ENCODE assay signal across 23 mouse cellular contexts in genomic region chr12:108505846-108506245, GRCm38 (mm10). TPM values are rescaled to one million over a fixed set of nuclear protein-coding genes. Genes with fewer than 3 reads are reported as not detected.
DNase-seq lines count a peak whose midpoint lies in the region; ATAC-seq and TF ChIP-seq lines count a peak whose summit lies in the region.
"Had no signal": no experiment of that assay in that cellular context is flagged by ENCODE, and none has a peak within 500 bp of the region (broad histone marks: within the 10 kb centered on the region; RNA-seq: fewer than 3 reads in every experiment).

No protein-coding gene starts in this region.

- H3K9me3 ChIP-seq in forebrain, embryonic 11.5 days (ENCODE audit: control insufficient read depth, low read length) = no peaks in the 10 kb centered on the region
- no peaks in the 10 kb centered on the region for H3K9me3 ChIP-seq in forebrain, postnatal 0 days (ENCODE audit: low read length)

- H3K9ac ChIP-seq in forebrain, embryonic 11.5 days (ENCODE audit: low read length) = no peak overlapping the region
- no peak overlapping the region for H3K9ac ChIP-seq in forebrain, postnatal 0 days

- no peak overlapping the region for H3K27ac ChIP-seq in forebrain, embryonic 11.5 days (ENCODE audit: low read depth, low read length)
- H3K27ac ChIP-seq in forebrain, postnatal 0 days (ENCODE audit: low read depth, low read length) = no peak overlapping the region

- no peak for ATAC-seq in forebrain, embryonic 11.5 days (replicated peaks; ENCODE audit: low FRiP score)
- no peak for ATAC-seq in forebrain, postnatal 0 days
- ATAC-seq: activated CD4-positive, CD25-positive, alpha-beta regulatory T cell, adult 4 months; CD4-positive, CD25-positive, alpha-beta regulatory T cell, adult 4 months; Patski had no signal

- H3K4me3 ChIP-seq in forebrain, embryonic 11.5 days (ENCODE audit: low read depth, low read length) = no peak overlapping the region
- no peak overlapping the region for H3K4me3 ChIP-seq in forebrain, postnatal 0 days (ENCODE audit: low read depth, low read length)

- H3K27me3 ChIP-seq in forebrain, embryonic 11.5 days (ENCODE audit: control insufficient read depth, insufficient read depth, low read length) = no peaks in the 10 kb centered on the region
- no peaks in the 10 kb centered on the region for H3K27me3 ChIP-seq in forebrain, postnatal 0 days (ENCODE audit: insufficient read depth, low read length)
- H3K27me3 ChIP-seq: Patski had no signal

- DNase-seq in cerebellum, postnatal 10 days = peak; percentile 54 to 68
- DNase-seq in cerebellum, adult 11-12 months = no peak
- DNase-seq in cerebellum, postnatal 14 days = peak; percentile 53 to 63
- DNase-seq in cerebellum, adult 11 months = no peak
- DNase-seq in forebrain, embryonic 11.5 days (ENCODE audit: low spot score) = peak; percentile 20
- DNase-seq in forebrain, postnatal 0 days = no peak
- DNase-seq in NIH3T3 (ENCODE audit: low read depth) = peak; percentile 37
- no peak for DNase-seq in frontal cortex, postnatal 14 days (ENCODE audit: low spot score in 2 of 2)
- DNase-seq: adrenal gland, adult 2 months; adrenal gland, adult 8-10 months; adrenal gland, postnatal 10 days; adrenal gland, postnatal 14 days; adrenal gland, postnatal 25 days; adrenal gland, postnatal 36 days; B cell, adult 2 months; cerebellum, adult 18-20 months; cerebellum, adult 2 months; cerebellum, adult 8-10 months had no signal

- no peaks in the 10 kb centered on the region for H3K4me1 ChIP-seq in forebrain, embryonic 11.5 days (replicated peaks; ENCODE audit: control insufficient read depth, insufficient read depth, low read length)
- H3K4me1 ChIP-seq in forebrain, postnatal 0 days (ENCODE audit: insufficient read depth) = no peaks in the 10 kb centered on the region

- no peak for TF ChIP-seq CTCF in forebrain, postnatal 0 days (IDR thresholded peaks at IDR 0.05; ENCODE audit: low read depth)

- no peaks in the 10 kb centered on the region for H3K36me3 ChIP-seq in forebrain, embryonic 11.5 days (ENCODE audit: control insufficient read depth, insufficient read depth, low read length)
- no peaks in the 10 kb centered on the region for H3K36me3 ChIP-seq in forebrain, postnatal 0 days (ENCODE audit: insufficient read depth)
- H3K36me3 ChIP-seq: G1E had no signal

- WGBS in forebrain, embryonic 11.5 days = 87% methylated on average over 2 of the region's 2 CpGs
- WGBS in forebrain, postnatal 0 days = 80% methylated on average over 2 of the region's 2 CpGs

- no peak overlapping the region for H3K4me2 ChIP-seq in forebrain, embryonic 11.5 days (ENCODE audit: low read depth, low read length, severe bottlenecking)
- no peak overlapping the region for H3K4me2 ChIP-seq in forebrain, postnatal 0 days (ENCODE audit: low read depth)

RNA-seq across cellular contexts. Expression of gene Evl, which starts 48.7 kb away (rescaled TPM):
- polyA plus RNA-seq in forebrain, embryonic 11.5 days (2014; fragmentation: Nextera tagmentation; extraction: Ambion mirVana) = 111 and 112 TPM in 2 replicates
- total RNA-seq in forebrain, postnatal 0 days (2014; rRNA removed) = 183 and 192 TPM in 2 replicates
- polyA plus RNA-seq in forebrain, postnatal 0 days (2015; fragmentation: Nextera tagmentation; extraction: Ambion mirVana) = 251 and 260 TPM in 2 replicates
- total RNA-seq: G1E, MEL had no signal
- polyA plus RNA-seq: G1E had no signal

Comparison
In these comparisons a context has a peak if more than half of its experiments do, and no peak if none do; other contexts are left out.
1. DNase-seq: peak in cerebellum, postnatal 10 days (2 of 2), cerebellum, postnatal 14 days (2 of 2), forebrain, embryonic 11.5 days (single experiment) and NIH3T3 (single experiment); none in cerebellum, adult 11-12 months (single experiment), cerebellum, adult 11 months (single experiment), forebrain, postnatal 0 days (single experiment) and frontal cortex, postnatal 14 days (0 of 2).